Mouse (Mus musculus) layer of hippocampus, adult 2 months (tissue): Measurements from ENCODE around the gene Dnhd1. TPM values are rescaled to one million over a fixed set of nuclear protein-coding genes. Genes with fewer than 3 reads are reported as not detected.

ENCODE experiments used
- DNase-seq, 2 experiments: peaks; one replicate each; pipeline ENCODE4 v3.0.0; 2022; ENCODE audit warnings: low spot score in 2 of 2
- H3K27ac ChIP-seq: fragments of 200-600 bp; 2 replicates; pipeline ENCODE4 v1.8.1; 2022
- H3K4me3 ChIP-seq: fragments of 200-600 bp; 2 replicates; pipeline ENCODE4 v1.8.1; 2022; ENCODE audit warnings: mild to moderate bottlenecking
- CTCF ChIP-seq: fragments of 200-600 bp; conservative IDR thresholded peaks from 2 replicates; pipeline ENCODE4 v1.8.1; 2022; ENCODE audit warnings: antibody characterized with exemption, mild to moderate bottlenecking, moderate library complexity
- long read RNA-seq, 2 experiments: library from polyadenylated mRNA; stranded (forward); transcript quantifications; one replicate each; pipeline ENCODE4 v2.0.0; 2021; ENCODE audit warnings: borderline mapping rate in 2 of 2
- total RNA-seq, 2 experiments: library from RNA; stranded (reverse); gene quantifications; 2 replicates each; pipeline ENCODE4 v1.2.3; 2021

Dnhd1 gene
- total RNA-seq = 1 to 10 TPM; 6.9 to 8.5 TPM
- long read RNA-seq, experiment 1, partial matches to known transcripts = 0 of 2 reads
- long read RNA-seq, experiment 1, other reads (novel, unspliced or antisense) = 2 of 2 reads
- long read RNA-seq, experiment 2, partial matches to known transcripts = 0 of 1 reads
- long read RNA-seq, experiment 2, other reads (novel, unspliced or antisense) = 1 of 1 reads

DNA sequence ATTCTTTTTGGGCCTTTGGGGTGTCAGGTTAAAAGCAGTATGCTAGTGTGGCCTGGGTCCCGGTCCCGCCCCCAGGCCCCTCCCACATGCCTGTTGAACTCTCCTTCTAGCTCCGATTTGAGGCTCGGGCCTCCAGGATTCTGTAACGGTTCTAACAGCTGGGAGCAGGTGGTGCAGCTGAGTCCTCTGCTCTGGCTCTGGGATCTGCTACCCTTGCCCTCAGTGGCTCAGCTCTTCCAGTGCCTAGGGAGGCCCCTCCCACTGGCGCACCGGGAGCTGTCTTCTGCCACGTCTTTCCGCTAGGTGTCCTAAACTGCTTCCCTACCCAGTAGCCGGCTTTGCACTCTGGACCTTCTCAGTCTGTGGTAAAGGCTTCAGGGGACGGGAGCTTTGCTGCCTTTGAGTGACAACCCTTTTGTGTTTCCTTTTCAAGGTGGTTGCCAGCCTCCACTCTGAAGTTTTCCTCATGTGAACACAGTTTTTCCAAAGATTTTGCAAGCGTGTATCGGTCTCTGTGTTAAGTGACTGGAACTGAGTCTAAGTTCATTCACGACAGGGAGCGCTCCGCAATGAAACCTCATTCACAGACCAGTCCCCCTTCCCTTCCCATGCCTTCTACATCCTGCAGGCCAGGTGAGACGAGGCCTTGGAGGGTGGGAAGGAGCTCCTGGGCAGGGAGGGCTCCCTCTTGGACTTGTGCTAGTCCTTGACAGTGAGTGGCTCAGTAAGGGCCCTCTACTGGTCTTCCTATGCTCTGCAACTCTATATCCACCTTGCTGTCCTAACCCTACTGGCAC, at the start of gene Dnhd1:
Dnhd1 (plus strand) TSS at position 189 of the 797 bp plus-strand sequence.
- peak in 1 of 2 experiments; percentile 55 for DNase-seq
- H3K4me3 ChIP-seq = peak within 1 kb of the TSS; percentile 41
- TF ChIP-seq CTCF = peak; percentile 66
- H3K27ac ChIP-seq = no peak within 1 kb of the TSS; the same call in 1 of the 2 replicates

DNA sequence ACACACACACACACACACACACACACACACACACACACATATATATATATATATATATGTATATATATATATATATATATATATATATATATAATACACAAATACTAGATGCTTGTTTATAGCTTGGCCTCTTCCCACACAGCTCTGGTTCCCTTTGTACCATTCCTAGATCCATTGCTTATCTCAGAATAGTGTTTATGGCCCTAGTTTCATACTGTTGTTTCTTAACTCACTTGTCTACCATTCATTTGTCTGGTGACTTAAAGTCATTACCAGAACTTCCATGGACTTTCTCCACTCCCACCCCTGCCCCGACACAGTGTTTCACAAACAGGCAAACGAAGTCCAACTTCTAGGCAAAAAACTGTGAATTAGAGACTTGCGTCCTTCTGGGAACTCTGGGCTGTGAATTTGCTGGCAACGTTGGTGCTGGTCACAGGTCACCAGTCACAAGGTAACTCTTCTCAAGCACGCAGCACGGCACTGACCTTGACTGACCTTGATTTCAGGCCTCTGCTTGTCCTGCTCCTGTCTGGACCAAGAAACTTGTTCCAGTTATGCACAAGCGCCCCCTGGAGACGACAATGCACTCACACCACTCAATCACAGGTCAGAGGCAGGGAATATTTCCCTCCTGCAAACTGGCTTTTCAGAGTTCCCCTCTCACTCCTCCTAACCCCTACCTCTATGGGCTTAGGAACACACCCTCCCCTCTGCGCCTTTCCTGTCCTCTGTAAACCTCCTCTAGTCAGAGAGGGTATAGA, 47.6 kb upstream of the Dnhd1 start:
- Histone ChIP-seq H3K27ac (no peak overlapping the region), H3K4me3 (no peak overlapping the region)
- peak; percentile 85 for TF ChIP-seq CTCF
- DNase-seq = peak; percentile 44 to 64

DNA sequence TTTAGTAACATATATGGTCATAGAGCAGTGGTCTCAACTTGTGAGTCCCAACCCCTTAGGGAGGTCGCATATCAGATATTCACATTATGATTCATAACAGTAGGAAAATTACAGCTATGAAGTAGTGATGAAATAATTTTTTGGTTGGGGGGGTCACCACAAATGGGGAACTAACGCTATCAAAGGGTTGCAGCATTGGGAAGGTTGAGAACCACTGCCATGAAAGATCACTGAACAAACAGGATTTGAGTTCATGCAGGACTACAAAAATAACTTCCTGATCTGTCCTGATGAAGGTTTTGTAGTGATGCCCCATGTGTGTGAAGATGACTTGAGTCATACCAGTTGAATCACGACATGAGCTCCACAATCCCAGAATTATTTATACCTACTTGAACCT, 42.2 kb upstream of the Dnhd1 start:
- DNase-seq = no peak
- TF ChIP-seq CTCF = no peak
- Histone ChIP-seq H3K4me3 (no peak overlapping the region), H3K27ac (no peak overlapping the region)

DNA sequence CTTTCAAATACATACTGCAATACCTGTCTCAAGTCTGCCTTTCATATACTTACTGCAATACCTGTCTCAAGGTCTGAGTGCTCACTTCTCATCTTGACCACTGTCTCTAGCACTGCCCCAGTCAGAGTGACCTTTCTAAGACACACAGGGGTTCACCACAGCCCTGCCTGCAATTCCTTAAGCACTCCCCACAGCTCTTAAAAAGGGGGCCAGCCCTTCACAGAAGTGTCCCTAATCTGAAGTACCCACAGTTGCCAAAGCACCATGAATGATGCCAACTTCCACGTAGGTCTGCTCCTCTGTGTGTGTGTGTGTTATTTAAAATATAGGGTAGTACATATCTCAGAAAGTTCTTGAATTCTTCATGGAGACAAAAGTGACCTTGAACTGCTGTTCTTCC, 38.9 kb upstream of the Dnhd1 start:
- Histone ChIP-seq H3K27ac (no peak overlapping the region), H3K4me3 (no peak overlapping the region)
- DNase-seq = no peak
- TF ChIP-seq CTCF = no peak

DNA sequence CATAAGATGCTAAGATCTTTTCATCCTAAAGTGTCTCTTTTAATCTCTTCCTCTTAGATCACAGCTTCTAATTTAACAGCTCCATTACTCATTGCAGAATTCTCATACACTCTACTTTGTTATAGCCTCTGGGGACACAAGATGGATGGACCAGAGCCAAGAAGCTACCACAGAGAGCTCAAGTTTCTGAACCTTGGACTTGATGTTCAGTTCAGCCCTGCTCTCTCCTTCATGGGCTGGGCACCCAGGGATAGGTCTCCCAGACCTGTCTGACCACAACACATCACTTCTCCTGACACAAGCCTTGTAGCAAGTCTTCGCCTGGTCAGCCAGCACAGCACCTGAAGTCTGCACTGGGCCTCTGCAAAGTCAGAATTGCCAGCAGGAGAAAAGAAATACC, 36.2 kb upstream of the Dnhd1 start:
- no peak for TF ChIP-seq CTCF
- no peak for DNase-seq
- Histone ChIP-seq H3K27ac (peak overlapping the region; percentile 48), H3K4me3 (no peak overlapping the region)

DNA sequence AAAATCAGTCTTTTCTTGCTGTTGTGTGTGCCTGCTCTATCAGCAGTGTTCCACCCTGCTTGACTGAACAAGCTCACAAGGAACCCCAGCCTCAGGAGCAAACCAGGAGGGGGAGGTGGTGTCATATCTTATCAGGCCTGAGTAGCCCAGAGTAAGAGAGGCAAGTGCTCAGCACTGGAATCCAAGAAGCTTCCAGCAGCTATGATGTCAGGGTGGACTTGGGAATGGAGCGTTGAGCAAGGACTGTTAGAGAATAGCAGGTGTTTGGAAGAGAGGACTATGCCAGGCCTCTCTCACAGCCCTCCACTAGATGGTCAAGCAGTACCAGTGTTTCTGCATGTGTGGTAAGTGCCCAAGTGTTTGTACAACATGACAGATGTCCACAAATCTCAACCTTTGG, 34.9 kb upstream of the Dnhd1 start:
- no peak for TF ChIP-seq CTCF

DNA sequence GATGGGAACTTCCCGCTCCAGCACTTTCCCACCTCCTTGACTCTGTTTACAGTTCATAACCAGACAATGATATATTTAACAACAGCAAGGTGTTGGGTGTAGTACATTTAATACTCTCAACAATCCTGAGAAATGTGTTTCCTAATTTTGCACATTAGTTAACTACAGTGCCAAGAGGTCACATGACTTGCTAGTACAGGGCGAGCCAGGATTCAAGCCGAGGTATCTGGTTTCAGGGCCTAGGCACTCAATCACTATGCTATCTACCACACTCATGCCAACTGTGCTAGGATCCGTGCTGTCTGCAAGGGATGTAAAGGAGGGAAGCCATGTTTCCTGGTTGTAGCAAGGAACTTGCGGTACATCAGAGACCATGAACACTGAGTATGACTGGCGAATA, 34.1 kb upstream of the Dnhd1 start:
- DNase-seq = no peak

More for the DNA sequence above, 34.9 kb upstream of the Dnhd1 start:
- DNase-seq = no peak
- H3K4me3 ChIP-seq = no peak overlapping the region
- H3K27ac ChIP-seq = no peak overlapping the region

DNA sequence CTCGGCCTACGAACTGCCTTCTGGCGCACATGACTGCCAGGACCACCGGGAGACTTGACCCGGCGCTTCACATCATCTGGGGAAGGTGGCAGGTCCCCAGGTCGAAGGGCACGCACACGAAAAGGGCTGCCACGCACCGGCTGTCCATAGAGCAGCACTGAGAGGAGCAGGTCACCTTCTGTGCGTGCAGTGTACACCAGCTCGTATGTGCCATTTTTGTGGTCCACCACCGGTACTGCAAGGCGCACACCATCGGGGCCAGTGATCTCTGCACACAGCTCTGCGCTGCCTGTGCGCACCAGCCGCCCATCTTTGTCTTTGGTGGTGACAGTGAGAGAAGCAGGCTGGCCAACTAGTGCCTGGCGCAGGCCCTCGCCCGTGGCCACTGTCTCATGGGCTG, 32.8 kb upstream of the Dnhd1 start:
- H3K27ac ChIP-seq = no peak overlapping the region
- no peak overlapping the region for H3K4me3 ChIP-seq
- no peak for TF ChIP-seq CTCF
- DNase-seq = no peak

More for the DNA sequence above, 34.1 kb upstream of the Dnhd1 start:
- TF ChIP-seq CTCF = no peak
- H3K27ac ChIP-seq = no peak overlapping the region
- no peak overlapping the region for H3K4me3 ChIP-seq

DNA sequence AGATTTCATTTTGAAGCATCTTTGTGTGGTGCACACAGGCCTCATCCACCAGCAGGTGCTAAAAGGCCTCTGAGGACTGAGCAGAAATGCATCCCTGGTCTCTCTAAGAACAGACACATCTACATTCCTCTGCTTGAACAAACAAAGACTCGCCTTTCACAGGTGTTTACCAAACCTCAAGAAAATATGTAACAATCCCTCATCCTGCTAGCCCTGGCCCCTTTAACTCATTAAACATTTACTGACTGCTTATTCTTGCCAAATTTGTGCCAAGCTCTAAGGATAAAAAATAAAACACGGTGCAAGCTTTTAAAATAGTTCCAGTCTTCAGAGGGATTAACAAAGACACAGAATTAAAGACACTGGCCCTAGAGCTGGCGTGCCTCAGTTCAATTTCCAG, 30.9 kb upstream of the Dnhd1 start:
- no peak overlapping the region for H3K27ac ChIP-seq
- no peak overlapping the region for H3K4me3 ChIP-seq
- TF ChIP-seq CTCF = no peak
- DNase-seq = no peak

DNA sequence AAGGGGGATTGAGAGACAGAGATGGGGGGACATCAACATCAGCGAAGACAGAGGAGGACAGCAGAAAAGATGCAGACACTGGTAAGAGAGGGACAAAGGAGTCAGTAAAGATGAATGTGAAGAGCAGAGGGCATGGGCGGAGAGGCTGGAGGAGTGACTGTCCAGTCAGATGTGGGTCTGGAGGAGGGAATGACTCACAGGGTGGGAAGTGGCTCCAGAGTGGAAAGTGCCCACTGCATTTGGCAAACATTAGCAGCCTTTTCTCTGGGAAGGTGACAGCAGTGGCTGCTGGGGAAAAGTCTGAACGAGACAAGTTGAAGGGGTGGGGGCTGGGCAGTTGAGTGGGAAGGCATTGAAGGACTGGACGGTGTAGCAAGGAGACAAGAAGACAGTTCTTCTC, 29.6 kb upstream of the Dnhd1 start:
- DNase-seq = no peak
- H3K4me3 ChIP-seq = no peak overlapping the region
- no peak for TF ChIP-seq CTCF
- H3K27ac ChIP-seq = no peak overlapping the region

DNA sequence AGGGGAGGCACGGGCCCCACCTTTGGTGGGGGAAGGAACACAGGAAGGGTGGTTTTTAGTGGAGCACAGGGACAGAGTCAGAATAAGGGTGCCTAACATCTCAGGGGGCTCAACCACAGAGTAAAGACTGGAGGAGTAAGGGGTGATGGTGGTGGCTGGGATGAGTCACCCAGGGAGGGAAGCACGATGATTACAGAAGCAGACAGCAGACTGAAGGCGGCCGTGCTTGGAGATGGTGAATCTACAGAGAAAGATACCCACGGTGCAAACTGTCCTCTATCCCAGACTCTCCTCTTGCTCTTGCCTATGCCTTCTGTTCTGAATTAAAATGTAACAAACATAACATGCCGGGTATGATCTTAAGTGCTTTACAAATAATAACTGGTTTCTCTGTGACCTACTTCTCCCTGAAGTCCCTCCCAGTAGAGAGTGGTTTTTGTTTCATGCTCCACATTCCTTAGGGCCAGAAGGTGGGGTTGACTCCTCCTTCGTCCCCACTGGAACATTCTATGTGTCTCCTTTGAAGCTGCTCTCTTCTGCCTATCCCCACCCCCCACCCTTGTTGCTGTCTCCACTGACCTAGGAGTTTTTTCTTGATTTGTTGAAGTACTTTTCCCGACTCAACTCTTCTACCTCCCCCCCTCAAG, 28.9 kb upstream of the Dnhd1 start:
- Histone ChIP-seq H3K27ac (peak overlapping the region; percentile 32; the same call in 1 of the 2 replicates), H3K4me3 (no peak overlapping the region)
- no peak for DNase-seq
- no peak for TF ChIP-seq CTCF

DNA sequence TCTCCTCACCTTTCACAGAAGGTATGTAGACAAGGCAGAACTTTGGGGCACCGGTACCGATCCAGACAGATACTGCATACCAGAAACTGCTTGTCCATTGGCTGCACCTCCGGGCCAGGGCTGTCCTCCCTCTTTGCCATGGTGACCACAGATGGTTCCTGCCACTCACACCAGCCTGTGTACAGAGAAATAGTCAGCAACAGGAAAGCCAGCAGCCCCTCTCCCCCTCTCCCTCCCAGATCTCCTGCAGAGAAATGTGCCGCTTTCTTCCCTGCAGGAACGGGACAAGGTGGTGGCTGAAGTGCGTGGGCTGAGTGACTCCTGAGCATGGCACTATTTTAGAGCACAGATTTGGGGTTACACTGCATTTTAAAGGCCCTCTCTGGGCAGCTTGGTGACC, 25.2 kb upstream of the Dnhd1 start:
- no peak for DNase-seq
- no peak overlapping the region for H3K4me3 ChIP-seq
- no peak overlapping the region for H3K27ac ChIP-seq
- TF ChIP-seq CTCF = no peak

DNA sequence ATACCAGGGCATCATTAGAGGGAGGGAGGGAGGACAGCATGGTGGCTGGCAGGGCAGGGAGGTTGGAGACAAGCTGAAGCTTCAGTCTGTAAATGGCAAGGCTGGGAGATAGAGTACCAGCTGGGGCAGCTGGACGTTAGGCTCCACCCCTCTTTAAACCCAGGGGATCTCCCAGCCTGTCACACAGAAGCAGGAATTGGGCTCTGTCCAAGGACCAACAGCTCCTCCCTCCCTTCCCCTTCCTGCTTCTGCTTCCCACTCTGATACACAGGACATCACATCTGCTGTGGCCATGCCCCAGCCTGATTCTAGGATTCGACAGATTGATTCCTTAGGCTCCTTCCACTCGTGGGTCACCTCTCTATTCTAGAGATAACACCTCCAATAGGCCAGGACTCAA, 22.0 kb upstream of the Dnhd1 start:
- Histone ChIP-seq H3K27ac (peak overlapping the region; percentile 75), H3K4me3 (peak overlapping the region; percentile 1; the same call in 1 of the 2 replicates)
- no peak for TF ChIP-seq CTCF
- DNase-seq = peak; percentile 34 to 60
